Mouse (Mus musculus) heart, postnatal 0 days (tissue): ENCODE results near the gene Slc24a2.

Experiments used
- CTCF ChIP-seq: IDR thresholded peaks from 2 replicates; pipeline ENCODE4 v1.5.1; 2016; ENCODE audit warnings: antibody characterized with exemption, control low read depth, low read depth
- EP300 ChIP-seq: IDR thresholded peaks from 2 replicates; pipeline ENCODE4 v1.6.1; 2016; ENCODE audit warnings: antibody characterized with exemption, low read depth

GRCm38 (mm10) chr4:87141590-87142365 lies 88.5 kb downstream of the Slc24a2 start:
- no peak for TF ChIP-seq CTCF
- 0 out of 2 replicates have a peak, but pooled peaks have one; percentile 26 for TF ChIP-seq EP300
